Mouse (Mus musculus): ENCODE data around the gene B230118H07Rik. TPM values are rescaled to one million over a fixed set of nuclear protein-coding genes. Genes with fewer than 3 reads are reported as not detected.

B230118H07Rik gene
- polyA plus RNA-seq, 1 experiment from 2014 or later, result 75.1 TPM

GRCm38 (mm10) chr2:101580428-101580827 is 68.9 kb downstream of the B230118H07Rik start:
- Histone ChIP-seq H3K4me2 (ENCODE audit: low read length) (no peak overlapping the region), H3K27ac (no peak overlapping the region), H3K36me3 (ENCODE audit: insufficient read depth, low read length) (0 out of 2 replicates have a peak, but pooled peaks cover 4% of the 10 kb centered on the region), H3K27me3 (ENCODE audit: insufficient read depth, low read length) (no peaks in the 10 kb centered on the region), H3K4me1 (replicated peaks; ENCODE audit: insufficient read depth, low read length) (no peaks in the 10 kb centered on the region), H3K9me3 (replicated peaks; ENCODE audit: low read length) (no peaks in the 10 kb centered on the region), H3K4me3 (replicated peaks; ENCODE audit: low read depth, low read length) (no peak overlapping the region), H3K9ac (ENCODE audit: low read depth, low read length) (no peak overlapping the region)
- ATAC-seq (replicated peaks; ENCODE audit: low FRiP score, low read depth) (no peak), DNase-seq (ENCODE audit: low spot score) (no peak)
- WGBS, result 47% methylated on average over 1 of the region's 1 CpGs
- TF ChIP-seq CTCF (IDR thresholded peaks at IDR 0.05; ENCODE audit: low read depth), result no peak

GRCm38 (mm10) chr2:101580027-101580426 is 69.3 kb downstream of the B230118H07Rik start:
- no peak overlapping the region for H3K27ac ChIP-seq
- WGBS, result 62% methylated on average over 2 of the region's 2 CpGs
- no peak overlapping the region for H3K4me3 ChIP-seq (replicated peaks; ENCODE audit: low read depth, low read length)

DNA sequence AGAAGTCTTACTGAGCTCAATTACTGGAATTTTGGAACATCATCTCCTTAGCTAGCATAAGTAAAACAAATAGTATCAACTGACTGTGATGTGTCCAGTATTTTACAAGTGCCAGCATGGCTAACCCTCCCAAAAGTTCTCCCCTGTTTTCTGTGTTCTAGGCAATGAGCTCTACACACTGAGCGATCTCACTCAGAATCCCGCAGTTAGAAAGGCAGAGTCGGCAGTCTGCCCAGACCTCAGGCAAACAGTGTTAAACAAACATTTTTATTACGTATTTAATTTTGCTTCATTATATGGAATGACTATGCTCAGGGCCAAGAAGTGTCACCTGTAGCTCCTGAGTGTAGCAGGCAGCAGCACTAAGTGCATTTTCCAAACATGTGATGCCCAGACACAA is 72.1 kb downstream of the B230118H07Rik start:
- Histone ChIP-seq H3K4me2 (ENCODE audit: low read length) (no peak overlapping the region), H3K9me3 (replicated peaks; ENCODE audit: low read length) (no peaks in the 10 kb centered on the region), H3K4me1 (replicated peaks; ENCODE audit: insufficient read depth, low read length) (no peaks in the 10 kb centered on the region), H3K27me3 (ENCODE audit: insufficient read depth, low read length) (no peaks in the 10 kb centered on the region), H3K9ac (ENCODE audit: low read depth, low read length) (no peak overlapping the region), H3K4me3 (replicated peaks; ENCODE audit: low read depth, low read length) (no peak overlapping the region), H3K27ac (no peak overlapping the region), H3K36me3 (ENCODE audit: insufficient read depth, low read length) (no peaks in the 10 kb centered on the region)
- ATAC-seq (replicated peaks; ENCODE audit: low FRiP score, low read depth) (no peak), DNase-seq (ENCODE audit: low spot score) (no peak)
- 60% methylated on average over 4 of the region's 4 CpGs for WGBS
- no peak for TF ChIP-seq CTCF (IDR thresholded peaks at IDR 0.05; ENCODE audit: low read depth)

More at GRCm38 (mm10) chr2:101580027-101580426, 69.3 kb downstream of the B230118H07Rik start:
- Histone ChIP-seq H3K27me3 (ENCODE audit: insufficient read depth, low read length) (no peaks in the 10 kb centered on the region), H3K9me3 (replicated peaks; ENCODE audit: low read length) (no peaks in the 10 kb centered on the region), H3K4me2 (ENCODE audit: low read length) (no peak overlapping the region), H3K9ac (ENCODE audit: low read depth, low read length) (no peak overlapping the region), H3K36me3 (ENCODE audit: insufficient read depth, low read length) (0 out of 2 replicates have a peak, but pooled peaks cover 1% of the 10 kb centered on the region), H3K4me1 (replicated peaks; ENCODE audit: insufficient read depth, low read length) (no peaks in the 10 kb centered on the region)
- DNase-seq (ENCODE audit: low spot score) (no peak), ATAC-seq (replicated peaks; ENCODE audit: low FRiP score, low read depth) (no peak)
- no peak for TF ChIP-seq CTCF (IDR thresholded peaks at IDR 0.05; ENCODE audit: low read depth)

DNA sequence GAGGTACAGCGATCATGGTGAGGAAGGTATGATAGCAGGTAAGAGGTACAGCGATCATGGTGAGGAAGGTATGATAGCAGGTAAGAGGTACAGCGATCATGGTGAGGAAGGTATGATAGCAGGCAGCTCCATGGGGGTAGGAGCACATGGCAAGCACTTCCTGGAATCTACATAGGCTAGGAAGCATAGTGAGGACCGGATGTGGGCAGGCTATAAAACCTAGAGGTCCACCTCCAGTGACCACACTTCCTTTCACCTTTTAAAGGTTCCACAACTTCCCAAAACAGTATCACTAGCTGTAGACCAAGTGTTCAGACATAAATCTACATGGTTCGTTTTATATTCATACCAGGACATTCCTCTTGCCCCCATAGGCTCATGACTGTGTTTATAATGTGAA is 80.1 kb downstream of the B230118H07Rik start:
- Histone ChIP-seq H3K27me3 (ENCODE audit: insufficient read depth, low read length) (no peaks in the 10 kb centered on the region), H3K4me2 (ENCODE audit: low read length) (no peak overlapping the region), H3K27ac (no peak overlapping the region), H3K4me1 (replicated peaks; ENCODE audit: insufficient read depth, low read length) (no peaks in the 10 kb centered on the region), H3K36me3 (ENCODE audit: insufficient read depth, low read length) (no peaks in the 10 kb centered on the region), H3K9ac (ENCODE audit: low read depth, low read length) (no peak overlapping the region), H3K4me3 (replicated peaks; ENCODE audit: low read depth, low read length) (no peak overlapping the region), H3K9me3 (replicated peaks; ENCODE audit: low read length) (no peaks in the 10 kb centered on the region)
- ATAC-seq (replicated peaks; ENCODE audit: low FRiP score, low read depth), result no peak
- DNase-seq (ENCODE audit: low spot score), result no peak
- TF ChIP-seq CTCF (IDR thresholded peaks at IDR 0.05; ENCODE audit: low read depth), result no peak
- 78% methylated on average over 3 of the region's 5 CpGs for WGBS

GRCm38 (mm10) chr2:101567490-101567889 is 81.8 kb downstream of the B230118H07Rik start:
- Histone ChIP-seq H3K36me3 (ENCODE audit: insufficient read depth, low read length) (no peaks in the 10 kb centered on the region), H3K27me3 (ENCODE audit: insufficient read depth, low read length) (no peaks in the 10 kb centered on the region), H3K4me2 (ENCODE audit: low read length) (no peak overlapping the region), H3K4me1 (replicated peaks; ENCODE audit: insufficient read depth, low read length) (no peaks in the 10 kb centered on the region), H3K27ac (no peak overlapping the region), H3K9me3 (replicated peaks; ENCODE audit: low read length) (no peaks in the 10 kb centered on the region), H3K9ac (ENCODE audit: low read depth, low read length) (no peak overlapping the region), H3K4me3 (replicated peaks; ENCODE audit: low read depth, low read length) (no peak overlapping the region)
- 80% methylated on average over 2 of the region's 2 CpGs for WGBS
- DNase-seq (ENCODE audit: low spot score) (no peak), ATAC-seq (replicated peaks; ENCODE audit: low FRiP score, low read depth) (no peak)
- no peak for TF ChIP-seq CTCF (IDR thresholded peaks at IDR 0.05; ENCODE audit: low read depth)

DNA sequence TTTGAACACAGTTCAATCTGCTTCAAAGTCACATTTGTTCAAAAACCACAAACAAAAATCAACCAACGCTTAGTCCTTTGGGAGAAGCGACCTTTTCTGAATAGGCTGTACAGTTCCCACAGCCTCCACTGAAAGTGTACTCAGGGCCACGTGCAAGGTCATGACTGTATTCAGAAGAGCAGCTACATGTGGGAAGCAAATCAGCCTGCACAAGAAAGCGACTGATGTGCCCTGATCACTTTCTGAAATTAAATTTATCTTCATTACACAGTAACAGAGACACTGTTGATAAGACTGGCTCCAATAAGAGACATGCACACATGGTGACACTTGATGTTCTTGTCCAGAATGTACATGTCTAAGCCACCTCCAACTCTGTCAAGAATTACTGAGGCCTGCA is 85.6 kb downstream of the B230118H07Rik start:
- Histone ChIP-seq H3K4me3 (replicated peaks; ENCODE audit: low read depth, low read length) (no peak overlapping the region), H3K36me3 (ENCODE audit: insufficient read depth, low read length) (0 out of 2 replicates have a peak, but pooled peaks cover 3% of the 10 kb centered on the region), H3K27ac (no peak overlapping the region), H3K27me3 (ENCODE audit: insufficient read depth, low read length) (no peaks in the 10 kb centered on the region), H3K9ac (ENCODE audit: low read depth, low read length) (no peak overlapping the region), H3K4me2 (ENCODE audit: low read length) (no peak overlapping the region), H3K4me1 (replicated peaks; ENCODE audit: insufficient read depth, low read length) (no peaks in the 10 kb centered on the region), H3K9me3 (replicated peaks; ENCODE audit: low read length) (no peaks in the 10 kb centered on the region)
- DNase-seq (ENCODE audit: low spot score), result no peak
- no peak for TF ChIP-seq CTCF (IDR thresholded peaks at IDR 0.05; ENCODE audit: low read depth)
- WGBS, result 80% methylated on average over 4 of the region's 4 CpGs
- no peak for ATAC-seq (replicated peaks; ENCODE audit: low FRiP score, low read depth)

DNA sequence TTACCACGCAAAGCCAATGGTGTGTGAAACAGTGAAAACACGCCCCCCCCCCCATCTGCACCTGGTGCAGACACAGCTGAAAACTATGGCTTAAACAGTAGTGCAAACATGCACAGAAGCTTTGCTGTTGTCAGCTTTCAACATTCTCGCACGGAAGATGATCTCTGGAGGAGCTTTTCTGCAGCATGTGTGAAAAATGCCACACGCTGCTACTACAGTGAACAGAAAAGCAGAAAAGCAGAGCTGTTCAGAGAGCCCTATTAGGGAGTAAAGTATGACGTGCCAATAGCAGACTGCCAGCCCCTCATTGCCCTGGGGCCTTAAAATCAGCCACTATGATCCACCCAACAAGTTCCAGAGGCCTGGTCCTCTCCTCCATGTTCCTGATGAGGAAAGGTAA is 86.1 kb downstream of the B230118H07Rik start:
- 64% methylated on average over 6 of the region's 6 CpGs for WGBS
- ATAC-seq (replicated peaks; ENCODE audit: low FRiP score, low read depth), result no peak
- no peak for DNase-seq (ENCODE audit: low spot score)
- H3K4me3 ChIP-seq (replicated peaks; ENCODE audit: low read depth, low read length), result no peak overlapping the region
- no peak overlapping the region for H3K27ac ChIP-seq
- H3K36me3 ChIP-seq (ENCODE audit: insufficient read depth, low read length), result 0 out of 2 replicates have a peak, but pooled peaks cover 3% of the 10 kb centered on the region
- H3K27me3 ChIP-seq (ENCODE audit: insufficient read depth, low read length), result no peaks in the 10 kb centered on the region
- H3K4me1 ChIP-seq (replicated peaks; ENCODE audit: insufficient read depth, low read length), result no peaks in the 10 kb centered on the region
- no peak overlapping the region for H3K4me2 ChIP-seq (ENCODE audit: low read length)
- no peak overlapping the region for H3K9ac ChIP-seq (ENCODE audit: low read depth, low read length)
- no peaks in the 10 kb centered on the region for H3K9me3 ChIP-seq (replicated peaks; ENCODE audit: low read length)
- TF ChIP-seq CTCF (IDR thresholded peaks at IDR 0.05; ENCODE audit: low read depth), result no peak

All from kidney, postnatal 0 days (tissue).